Mouse (Mus musculus): ENCODE results near the gene Eefsec. TPM values are rescaled to one million over a fixed set of nuclear protein-coding genes. Genes with fewer than 3 reads are reported as not detected.

Eefsec gene
- total RNA-seq, 2 experiments from 2014 or later = 23.3 to 24.0 TPM

GRCm38 (mm10) chr6:88219094-88219493 is 227.2 kb downstream of the Eefsec start:
- no peak for DNase-seq
- intact Hi-C loops (cut with DNase I) = no loop called here

GRCm38 (mm10) chr6:88216199-88216598 is 230.1 kb downstream of the Eefsec start:
- intact Hi-C loops (cut with DNase I) = no loop called here
- DNase-seq = no peak

DNA sequence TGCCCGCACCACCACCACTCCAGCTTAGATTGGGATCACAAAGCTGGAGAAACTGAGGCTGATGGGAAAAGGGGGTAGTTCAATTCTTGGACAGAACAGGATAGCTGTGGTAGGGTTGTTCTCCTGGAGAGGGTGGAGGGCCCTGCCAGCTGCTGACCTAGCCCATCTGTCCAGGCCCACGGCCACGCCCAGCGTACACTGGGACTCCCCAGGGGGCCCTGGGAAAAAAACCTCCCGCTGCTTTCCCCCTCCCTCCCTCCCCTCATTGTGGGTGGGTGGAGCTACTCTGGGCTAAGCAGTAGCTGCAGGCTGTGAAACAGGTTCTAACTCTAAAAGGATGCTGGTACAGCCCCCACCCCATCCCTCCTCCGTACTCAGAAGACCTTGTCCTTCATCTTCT is 230.5 kb downstream of the Eefsec start:
- DNase-seq = no peak
- intact Hi-C loops (cut with DNase I) = no loop called here

GRCm38 (mm10) chr6:88210182-88210581 is 236.2 kb downstream of the Eefsec start:
- intact Hi-C loops (cut with DNase I) = no loop called here
- no peak for DNase-seq

DNA sequence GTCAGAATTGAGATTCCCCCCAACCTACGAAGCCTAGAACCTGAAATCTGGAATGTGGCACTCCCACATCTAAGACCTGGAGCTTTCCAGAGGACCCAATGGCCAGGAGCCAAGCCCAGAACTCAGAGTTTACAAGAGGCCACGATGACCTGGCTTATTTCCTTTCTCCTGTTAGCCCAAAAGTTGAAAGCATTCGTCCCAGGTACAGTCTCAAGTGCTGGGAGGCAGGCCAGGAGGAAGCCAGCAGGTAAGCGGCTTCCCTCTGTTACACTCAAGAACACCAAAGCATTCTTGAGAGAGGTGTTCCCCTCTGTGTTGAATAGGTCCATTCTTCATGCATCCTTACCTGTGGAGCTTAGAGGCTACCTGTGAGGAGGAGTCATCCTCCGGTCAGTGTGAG is 236.9 kb downstream of the Eefsec start:
- intact Hi-C loops (cut with DNase I) = no loop called here
- DNase-seq = no peak

DNA sequence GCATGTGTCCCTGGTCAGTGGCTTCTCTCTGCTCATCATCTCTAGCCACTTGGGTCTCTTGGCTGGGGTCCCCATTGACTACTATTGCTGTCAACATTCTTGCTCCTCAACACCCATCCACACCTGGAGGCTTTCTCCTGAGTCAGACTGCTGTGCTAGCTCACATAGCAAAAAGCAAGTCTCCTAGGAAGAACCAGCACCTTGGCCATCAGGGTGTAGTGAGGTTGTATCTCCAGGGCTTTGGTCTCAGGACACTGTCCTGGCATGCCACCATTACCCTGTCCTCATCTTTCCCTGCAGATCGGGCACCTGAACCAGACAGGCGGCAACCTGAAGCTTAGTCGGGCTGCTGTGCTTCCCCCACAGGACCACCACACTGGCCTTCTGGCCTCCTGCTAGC is 238.0 kb downstream of the Eefsec start:
- intact Hi-C loops (cut with DNase I) = no loop called here
- no peak for DNase-seq

GRCm38 (mm10) chr6:88207403-88208033 is 238.8 kb downstream of the Eefsec start:
- intact Hi-C loops (cut with DNase I) = no loop called here

More at GRCm38 (mm10) chr6:88207403-88208033, 238.8 kb downstream of the Eefsec start:
- no peak for DNase-seq

Other genes with a start within 250 kb of the Eefsec start
- not detected for gene Dnajb8, start 224.3 kb downstream of the Eefsec start, total RNA-seq (2021)
- 10 to 100 TPM; 41.2 to 46.3 TPM for gene Ruvbl1, start 18.9 kb upstream of the Eefsec start, total RNA-seq (2021)
- 100 to 1,000 TPM; 130 to 133 TPM for gene Sec61a1, start 72.4 kb upstream of the Eefsec start, total RNA-seq (2021)
- under 1 TPM in 1 of 2 experiments, not detected in 1; 0.32 TPM for gene Kbtbd12, start 191.4 kb upstream of the Eefsec start, total RNA-seq (2021)